Mouse (Mus musculus) heart, postnatal 0 days (tissue): ENCODE results near the gene Hoxd3. TPM values are rescaled to one million over a fixed set of nuclear protein-coding genes. Genes with fewer than 3 reads are reported as not detected.
A peak's percentile ranks its signal among the peaks of the same experiment; 100 is the strongest.

Experiments
- ATAC-seq: fragments of 200-750 bp; cut with Nextera tagmentation; 2 replicates; pipeline ENCODE4 v1.8.0; 2017; ENCODE audit warnings: low read depth, moderate number of reproducible peaks, moderate library complexity; ENCODE audit not compliant: insufficient read depth
- DNase-seq: peaks from one replicate; pipeline ENCODE4 v3.0.0-alpha.2; 2016; ENCODE audit warnings: low spot score
- H3K27ac ChIP-seq: fragments of 300-500 bp; sonication (generic); 2 replicates; pipeline ENCODE4 v1.5.1; 2014; ENCODE audit warnings: low read depth, mild to moderate bottlenecking
- H3K27me3 ChIP-seq: fragments of 300-500 bp; sonication (generic); 2 replicates; pipeline ENCODE4 v1.6.1; 2014; ENCODE audit warnings: low read length, mixed read lengths; ENCODE audit not compliant: control insufficient read depth, insufficient read depth
- H3K36me3 ChIP-seq: fragments of 300-500 bp; sonication (generic); replicated peaks from 2 replicates; pipeline ENCODE4 v1.6.1; 2014; ENCODE audit warnings: low read length, mixed read lengths; ENCODE audit not compliant: control insufficient read depth, insufficient read depth
- H3K4me1 ChIP-seq: fragments of 300-500 bp; sonication (generic); 2 replicates; pipeline ENCODE4 v1.6.1; 2014; ENCODE audit warnings: antibody characterized with exemption; ENCODE audit not compliant: control insufficient read depth, insufficient read depth
- H3K4me2 ChIP-seq: fragments of 300-500 bp; sonication (generic); 2 replicates; pipeline ENCODE4 v1.6.1; 2014; ENCODE audit warnings: low read depth, mild to moderate bottlenecking, low read length, moderate library complexity
- H3K4me3 ChIP-seq: fragments of 300-500 bp; sonication (generic); 2 replicates; pipeline ENCODE4 v1.5.1; 2014; ENCODE audit warnings: low read depth, low read length
- H3K9ac ChIP-seq: fragments of 300-500 bp; sonication (generic); replicated peaks from 2 replicates; pipeline ENCODE4 v1.6.1; 2014; ENCODE audit warnings: low read depth, low read length, mixed read lengths
- H3K9me3 ChIP-seq: fragments of 300-500 bp; sonication (generic); replicated peaks from 2 replicates; pipeline ENCODE4 v1.6.1; 2016; ENCODE audit warnings: low read length; ENCODE audit not compliant: control insufficient read depth
- CTCF ChIP-seq: IDR thresholded peaks from 2 replicates; pipeline ENCODE4 v1.5.1; 2016; ENCODE audit warnings: antibody characterized with exemption, control low read depth, low read depth
- EP300 ChIP-seq: IDR thresholded peaks from 2 replicates; pipeline ENCODE4 v1.6.1; 2016; ENCODE audit warnings: antibody characterized with exemption, low read depth
- WGBS: fragments of 180-500 bp; shearing (Covaris S2); extraction: QIAGEN DNeasy Blood & Tissue Kit; methylation state at CpG from one replicate; pipeline ENCODE4 v1.1.7; 2014; 5-methylcytosine and 5-hydroxymethylcytosine counted together
- polyA plus RNA-seq: library from polyadenylated mRNA; unstranded; fragments of >200 nt; fragmentation: Nextera tagmentation; extraction: Ambion mirVana; gene quantifications from 2 replicates; pipeline ENCODE4 v1.2.1, GENCODE M21; 2015
- total RNA-seq: library from RNA; depleted of rRNA; stranded (reverse); fragments of >200 nt; gene quantifications from 2 replicates; pipeline ENCODE4 v1.2.3, GENCODE M21; 2014; ENCODE audit warnings: low replicate concordance

The Hoxd3 gene
- total and polyA plus RNA-seq, 2 experiments from 2014 or later: 0.04 TPM; not detected in 1

- peaks cover 99% of the 10 kb centered on the region for H3K27me3 ChIP-seq
- 75% methylated on average over 1 of the region's 1 CpGs for WGBS
These were observed 40.1 kb downstream of the Hoxd3 start for GRCm38 (mm10) chr2:74751861-74752260.

GRCm38 (mm10) chr2:74752431-74753174 lies 40.9 kb downstream of the Hoxd3 start:
- no peak for TF ChIP-seq EP300
- TF ChIP-seq CTCF: no peak
- no peak overlapping the region for H3K9ac ChIP-seq
- WGBS: 4% methylated on average over 45 of the region's 45 CpGs

More at GRCm38 (mm10) chr2:74751861-74752260, 40.1 kb downstream of the Hoxd3 start:
- no peak for DNase-seq
- Histone ChIP-seq H3K4me1 (peaks cover 4% of the 10 kb centered on the region; the same call in 1 of the 2 replicates), H3K36me3 (no peaks in the 10 kb centered on the region), H3K9me3 (no peaks in the 10 kb centered on the region), H3K27ac (no peak overlapping the region), H3K4me3 (no peak overlapping the region), H3K9ac (no peak overlapping the region), H3K4me2 (no peak overlapping the region)
- ATAC-seq: no peak
- no peak for TF ChIP-seq CTCF

GRCm38 (mm10) chr2:74753175-74753523 lies 41.4 kb downstream of the Hoxd3 start:
- H3K27me3 ChIP-seq: peaks cover 99% of the 10 kb centered on the region
- H3K27ac ChIP-seq: no peak overlapping the region
- DNase-seq: no peak
- peak overlapping the region; percentile 45 for H3K4me2 ChIP-seq
- TF ChIP-seq EP300 (no peak), CTCF (no peak)
- no peaks in the 10 kb centered on the region for H3K9me3 ChIP-seq
- H3K9ac ChIP-seq: no peak overlapping the region
- 2% methylated on average over 25 of the region's 25 CpGs for WGBS
- H3K4me3 ChIP-seq: peak overlapping the region; percentile 25
- no peak for ATAC-seq
- peaks cover 4% of the 10 kb centered on the region; the same call in 1 of the 2 replicates for H3K4me1 ChIP-seq
- no peaks in the 10 kb centered on the region for H3K36me3 ChIP-seq

More at GRCm38 (mm10) chr2:74752431-74753174, 40.9 kb downstream of the Hoxd3 start:
- Histone ChIP-seq H3K27me3 (peaks cover 99% of the 10 kb centered on the region), H3K4me2 (peak overlapping the region; percentile 45), H3K36me3 (no peaks in the 10 kb centered on the region), H3K4me3 (peak overlapping the region; percentile 25), H3K27ac (no peak overlapping the region), H3K9me3 (no peaks in the 10 kb centered on the region), H3K4me1 (peaks cover 4% of the 10 kb centered on the region; the same call in 1 of the 2 replicates)
- no peak for DNase-seq
- ATAC-seq: no peak

GRCm38 (mm10) chr2:74753711-74754110 lies 42.0 kb downstream of the Hoxd3 start:
- H3K4me3 ChIP-seq: no peak overlapping the region
- no peak overlapping the region for H3K27ac ChIP-seq
- H3K9me3 ChIP-seq: no peaks in the 10 kb centered on the region
- WGBS: 42% methylated on average over 5 of the region's 5 CpGs
- ATAC-seq (no peak), DNase-seq (no peak)
- H3K4me1 ChIP-seq: peaks cover 4% of the 10 kb centered on the region; the same call in 1 of the 2 replicates
- H3K36me3 ChIP-seq: no peaks in the 10 kb centered on the region
- no peak overlapping the region for H3K9ac ChIP-seq
- H3K27me3 ChIP-seq: peaks cover 93% of the 10 kb centered on the region
- no peak for TF ChIP-seq CTCF
- TF ChIP-seq EP300: no peak
- H3K4me2 ChIP-seq: no peak overlapping the region

- Histone ChIP-seq H3K4me1 (peaks cover 11% of the 10 kb centered on the region), H3K9ac (no peak overlapping the region), H3K9me3 (no peaks in the 10 kb centered on the region), H3K4me2 (no peak overlapping the region), H3K4me3 (no peak overlapping the region), H3K27ac (no peak overlapping the region), H3K36me3 (no peaks in the 10 kb centered on the region), H3K27me3 (peaks cover 85% of the 10 kb centered on the region)
- no peak for DNase-seq
- WGBS: 24% methylated on average over 1 of the region's 1 CpGs
- TF ChIP-seq EP300 (no peak), CTCF (no peak)
- ATAC-seq: no peak
These were observed 48.4 kb downstream of the Hoxd3 start for GRCm38 (mm10) chr2:74760146-74760545.
